Mouse (Mus musculus): Measurements from ENCODE around the gene Ebf4. TPM values are rescaled to one million over a fixed set of nuclear protein-coding genes. Genes with fewer than 3 reads are reported as not detected.

Gene Ebf4
- polyA plus RNA-seq, 1 experiment, result 2.8 TPM

GRCm38 (mm10) chr2:130383895-130384294, 88.9 kb downstream of the Ebf4 start:
- no peak for DNase-seq (ENCODE audit: low read depth)

- no peak for DNase-seq (ENCODE audit: low read depth)
Observed at GRCm38 (mm10) chr2:130386212-130386611, 91.2 kb downstream of the Ebf4 start.

GRCm38 (mm10) chr2:130388796-130389195, 93.8 kb downstream of the Ebf4 start:
- no peak for DNase-seq (ENCODE audit: low read depth)

- no peak for DNase-seq (ENCODE audit: low read depth)
Observed at GRCm38 (mm10) chr2:130390993-130391625, 96.1 kb downstream of the Ebf4 start.

GRCm38 (mm10) chr2:130392836-130393235, 97.9 kb downstream of the Ebf4 start:
- DNase-seq (ENCODE audit: low read depth), result no peak

GRCm38 (mm10) chr2:130395696-130396095, 100.7 kb downstream of the Ebf4 start:
- no peak for DNase-seq (ENCODE audit: low read depth)

GRCm38 (mm10) chr2:130397186-130397985, 102.4 kb downstream of the Ebf4 start, which contains the start of gene Cpxm1:
Cpxm1 (minus strand) TSS chr2:130397574.
- no peak for DNase-seq (ENCODE audit: low read depth)

GRCm38 (mm10) chr2:130398091-130398490, 103.1 kb downstream of the Ebf4 start:
- no peak for DNase-seq (ENCODE audit: low read depth)

GRCm38 (mm10) chr2:130400046-130400445, 105.1 kb downstream of the Ebf4 start:
- DNase-seq (ENCODE audit: low read depth), result no peak

- no peak for DNase-seq (ENCODE audit: low read depth)
Observed at GRCm38 (mm10) chr2:130401891-130402290, 106.9 kb downstream of the Ebf4 start.

GRCm38 (mm10) chr2:130404939-130405338, 110.0 kb downstream of the Ebf4 start, which contains the start of the genes Gm28372 and 1700020A23Rik:
Gm28372 (plus strand) TSS chr2:130405239.
1700020A23Rik (plus strand) TSS chr2:130405259.
- no peak for DNase-seq (ENCODE audit: low read depth)

- no peak for DNase-seq (ENCODE audit: low read depth)
Observed at GRCm38 (mm10) chr2:130406178-130406577, 111.2 kb downstream of the Ebf4 start, which contains the start of gene Tmem239. Tmem239 (plus strand) TSS chr2:130406478.

- DNase-seq (ENCODE audit: low read depth), result peak; percentile 54
Observed at GRCm38 (mm10) chr2:130408194-130408593, 113.2 kb downstream of the Ebf4 start.

GRCm38 (mm10) chr2:130411558-130412495, 116.9 kb downstream of the Ebf4 start:
- no peak for DNase-seq (ENCODE audit: low read depth)

- no peak for DNase-seq (ENCODE audit: low read depth)
Observed at GRCm38 (mm10) chr2:130412775-130413174, 117.8 kb downstream of the Ebf4 start.

GRCm38 (mm10) chr2:130414094-130414856, 119.3 kb downstream of the Ebf4 start:
- no peak for DNase-seq (ENCODE audit: low read depth)

Other genes with a start within 250 kb of the Ebf4 start
- gene Tgm6, start 182.8 kb upstream of the Ebf4 start, polyA plus RNA-seq (2012; rRNA removed), result not detected in 2 replicates
- gene Snrpb, start 115.8 kb upstream of the Ebf4 start, polyA plus RNA-seq (2012; rRNA removed), result 143 and 150 TPM in 2 replicates
- not detected in 2 replicates for gene Tmc2, start 100.0 kb upstream of the Ebf4 start, polyA plus RNA-seq (2012; rRNA removed)
- 46.7 and 51.6 TPM in 2 replicates for gene Nop56, start 20.7 kb upstream of the Ebf4 start, polyA plus RNA-seq (2012; rRNA removed)
- gene Idh3b, start 10.6 kb upstream of the Ebf4 start, polyA plus RNA-seq (2012; rRNA removed), result 186 and 227 TPM in 2 replicates
- 34.3 and 49.9 TPM in 2 replicates for gene Cpxm1, start 102.4 kb downstream of the Ebf4 start, polyA plus RNA-seq (2012; rRNA removed)
- gene Gm28372, start 110.1 kb downstream of the Ebf4 start, polyA plus RNA-seq (2012; rRNA removed), result not detected in 2 replicates
- gene 1700020A23Rik, start 110.1 kb downstream of the Ebf4 start, polyA plus RNA-seq (2012; rRNA removed), result 2.1 and 3.6 TPM in 2 replicates
- 2.3 and 3.1 TPM in 2 replicates for gene Tmem239, start 111.3 kb downstream of the Ebf4 start, polyA plus RNA-seq (2012; rRNA removed)
- 48.8 and 71.6 TPM in 2 replicates for gene Vps16, start 129.2 kb downstream of the Ebf4 start, polyA plus RNA-seq (2012; rRNA removed)
- gene Pced1a, start 129.5 kb downstream of the Ebf4 start, polyA plus RNA-seq (2012; rRNA removed), result 21.2 and 25.6 TPM in 2 replicates
- 72.7 and 78.3 TPM in 2 replicates for gene Ptpra, start 155.1 kb downstream of the Ebf4 start, polyA plus RNA-seq (2012; rRNA removed)

Data from gonadal fat pad, adult 2 months (tissue).